Mouse (Mus musculus) hindbrain, embryonic 15.5 days (tissue): Measurements from ENCODE around the gene Gm7030. TPM values are rescaled to one million over a fixed set of nuclear protein-coding genes. Genes with fewer than 3 reads are reported as not detected.
"Not testable (repeated sequence)": the region's sequence is repeated elsewhere in the genome, so short reads cannot be mapped to it uniquely, and the experiment has no call there.

Experiments used
- ATAC-seq: fragments of 200-750 bp; cut with Nextera tagmentation; 2 replicates; pipeline ENCODE4 v1.8.0; 2017; ENCODE audit warnings: low read depth, moderate number of reproducible peaks, moderate TSS enrichment; ENCODE audit not compliant: low FRiP score
- H3K27ac ChIP-seq: fragments of 300-500 bp; sonication (generic); replicated peaks from 2 replicates; pipeline ENCODE4 v1.5.1; 2015; ENCODE audit warnings: mild to moderate bottlenecking, inconsistent platforms
- H3K27me3 ChIP-seq: fragments of 300-500 bp; sonication (generic); 2 replicates; pipeline ENCODE4 v1.6.1; 2015; ENCODE audit warnings: control low read depth, inconsistent platforms
- H3K36me3 ChIP-seq: fragments of 300-500 bp; sonication (generic); 2 replicates; pipeline ENCODE4 v1.6.1; 2015; ENCODE audit warnings: control low read depth, inconsistent platforms
- H3K4me1 ChIP-seq: fragments of 300-500 bp; sonication (generic); replicated peaks from 2 replicates; pipeline ENCODE4 v1.6.1; 2015; ENCODE audit warnings: control low read depth, inconsistent platforms
- H3K4me2 ChIP-seq: fragments of 300-500 bp; sonication (generic); 2 replicates; pipeline ENCODE4 v1.6.1; 2015; ENCODE audit warnings: moderate library complexity, mild to moderate bottlenecking, inconsistent platforms
- H3K4me3 ChIP-seq: fragments of 300-500 bp; sonication (generic); 2 replicates; pipeline ENCODE4 v1.5.1; 2015; ENCODE audit warnings: mild to moderate bottlenecking, inconsistent platforms
- H3K9ac ChIP-seq: fragments of 300-500 bp; sonication (generic); 2 replicates; pipeline ENCODE4 v1.6.1; 2015; ENCODE audit warnings: inconsistent platforms
- H3K9me3 ChIP-seq: fragments of 300-500 bp; sonication (generic); 2 replicates; pipeline ENCODE4 v1.6.1; 2016; ENCODE audit warnings: control low read depth, inconsistent platforms
- WGBS: fragments of 180-500 bp; shearing (Covaris S2); methylation state at CpG from one replicate; pipeline ENCODE4 v1.1.7; 2015; 5-methylcytosine and 5-hydroxymethylcytosine counted together
- polyA plus RNA-seq: library from polyadenylated mRNA; unstranded; fragments of >200 nt; fragmentation: Nextera tagmentation; extraction: Ambion mirVana; gene quantifications from 2 replicates; pipeline ENCODE4 v1.2.1, GENCODE M21; 2015

Gene Gm7030
- polyA plus RNA-seq, 1 experiment from 2014 or later, result not detected

- not testable (repeated sequence) for ATAC-seq, H3K36me3 ChIP-seq, H3K4me2 ChIP-seq, H3K4me1 ChIP-seq, H3K9me3 ChIP-seq, H3K27ac ChIP-seq, H3K9ac ChIP-seq, H3K4me3 ChIP-seq
- WGBS, result 79% methylated on average over 3 of the region's 3 CpGs
- peaks cover 25% of the 10 kb centered on the region for H3K27me3 ChIP-seq
These were observed 5.1 kb downstream of the Gm7030 start for GRCm38 (mm10) chr17:36124111-36124510.

DNA sequence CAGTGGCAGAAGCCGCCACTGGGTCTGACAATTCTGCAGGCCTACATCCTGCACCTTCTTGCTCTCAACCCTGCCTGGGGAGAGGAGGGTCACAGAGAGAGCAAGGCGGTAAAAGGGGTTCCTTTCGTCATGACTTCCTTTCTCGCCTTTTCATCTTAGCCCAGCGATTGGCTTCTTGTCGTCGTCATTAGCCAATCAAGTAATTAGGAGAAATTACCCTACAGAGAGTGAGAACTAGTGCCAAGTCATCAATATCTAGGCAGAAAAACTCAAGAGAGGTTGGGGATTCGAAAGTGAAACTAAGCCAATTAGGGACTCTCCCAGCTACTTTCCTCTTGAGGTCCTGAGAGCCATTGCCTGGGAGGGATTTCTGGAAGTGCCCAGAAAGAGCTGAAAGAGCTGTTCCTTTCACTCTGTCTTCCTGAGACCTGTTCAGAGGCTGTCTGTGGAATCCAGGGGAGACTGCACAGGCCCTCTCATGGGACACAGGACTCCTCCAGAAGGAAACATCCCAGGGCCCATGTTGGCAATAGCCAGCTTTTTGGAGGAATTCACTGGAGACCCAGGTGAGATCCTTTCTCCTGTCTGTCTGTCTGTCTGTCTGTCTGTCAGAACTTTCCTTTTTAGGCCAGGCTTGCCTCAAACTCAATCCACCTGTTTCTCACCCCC is 7.7 kb downstream of the Gm7030 start, which contains the start of gene Gm19684:
Gene Gm19684, plus strand, starts transcription at position 327 of the 669 bp plus-strand sequence.
- WGBS, result 11% methylated on average over 8 of the region's 8 CpGs
- H3K9me3 ChIP-seq, result not testable (repeated sequence)

GRCm38 (mm10) chr17:36120839-36121238 is 8.4 kb downstream of the Gm7030 start:
- not testable (repeated sequence) for H3K27ac ChIP-seq, ATAC-seq, H3K9ac ChIP-seq, H3K4me1 ChIP-seq, H3K36me3 ChIP-seq, H3K9me3 ChIP-seq
- Histone ChIP-seq H3K4me3 (0 out of 2 replicates have a peak overlapping the region, but pooled peaks have one; percentile 14), H3K27me3 (peaks cover 28% of the 10 kb centered on the region), H3K4me2 (peak overlapping the region; percentile 41)
- 28% methylated on average over 18 of the region's 18 CpGs for WGBS

More for the DNA sequence above, 7.7 kb downstream of the Gm7030 start, which contains the start of gene Gm19684:
- H3K27ac ChIP-seq, H3K4me1 ChIP-seq, H3K9ac ChIP-seq, H3K36me3 ChIP-seq: not testable (repeated sequence)
- Histone ChIP-seq H3K4me3 (peak within 1 kb of the TSS; percentile 14; the same call in 1 of the 2 replicates), H3K27me3 (peaks cover 28% of the 10 kb centered on the region), H3K4me2 (peak within 1 kb of the TSS; percentile 41)
- ATAC-seq, result peak; percentile 38; the same call in 1 of the 2 replicates

DNA sequence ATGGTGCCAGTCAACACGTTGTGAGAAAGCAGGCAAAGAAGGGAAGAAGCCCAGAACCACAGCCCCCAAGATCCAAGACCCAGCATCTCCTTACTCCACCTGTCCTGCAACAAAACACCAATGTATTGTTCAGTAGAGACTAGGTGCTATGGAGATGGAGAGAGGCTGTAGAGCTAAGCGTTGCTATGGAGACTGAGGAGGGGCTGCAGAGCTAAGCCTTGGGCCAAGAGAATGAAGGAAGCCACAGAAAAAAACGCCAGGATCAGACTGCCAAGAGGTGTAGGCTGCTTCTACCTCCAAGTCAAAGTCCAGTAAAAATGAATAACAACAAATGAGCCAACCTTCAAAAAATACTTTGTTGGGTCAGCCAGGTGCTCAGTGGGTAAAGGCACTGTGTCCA is 12.7 kb downstream of the Gm7030 start:
- H3K9me3 ChIP-seq, H3K4me2 ChIP-seq, H3K4me3 ChIP-seq, H3K4me1 ChIP-seq, H3K36me3 ChIP-seq, ATAC-seq, H3K27ac ChIP-seq, H3K9ac ChIP-seq: not testable (repeated sequence)
- peaks cover 21% of the 10 kb centered on the region for H3K27me3 ChIP-seq
- WGBS, result 24% methylated on average over 3 of the region's 3 CpGs

- H3K36me3 ChIP-seq, H3K9me3 ChIP-seq, H3K9ac ChIP-seq, H3K27ac ChIP-seq, H3K4me2 ChIP-seq, H3K4me3 ChIP-seq, ATAC-seq: not testable (repeated sequence)
- peaks cover 12% of the 10 kb centered on the region for H3K4me1 ChIP-seq
- 20% methylated on average over 6 of the region's 6 CpGs for WGBS
- H3K27me3 ChIP-seq, result peaks cover 18% of the 10 kb centered on the region
These were observed 15.1 kb downstream of the Gm7030 start for GRCm38 (mm10) chr17:36113979-36114593.

GRCm38 (mm10) chr17:36111510-36111868 is 17.7 kb downstream of the Gm7030 start:
- Histone ChIP-seq H3K9ac (peak overlapping the region; percentile 19; the same call in 1 of the 2 replicates), H3K27me3 (peaks cover 15% of the 10 kb centered on the region), H3K4me2 (peak overlapping the region; percentile 95), H3K4me3 (peak overlapping the region; percentile 46), H3K4me1 (peaks cover 12% of the 10 kb centered on the region)
- peak; percentile 27; the same call in 1 of the 2 replicates for ATAC-seq
- WGBS, result under 1% methylated on average over 10 of the region's 10 CpGs
- not testable (repeated sequence) for H3K9me3 ChIP-seq, H3K36me3 ChIP-seq, H3K27ac ChIP-seq

DNA sequence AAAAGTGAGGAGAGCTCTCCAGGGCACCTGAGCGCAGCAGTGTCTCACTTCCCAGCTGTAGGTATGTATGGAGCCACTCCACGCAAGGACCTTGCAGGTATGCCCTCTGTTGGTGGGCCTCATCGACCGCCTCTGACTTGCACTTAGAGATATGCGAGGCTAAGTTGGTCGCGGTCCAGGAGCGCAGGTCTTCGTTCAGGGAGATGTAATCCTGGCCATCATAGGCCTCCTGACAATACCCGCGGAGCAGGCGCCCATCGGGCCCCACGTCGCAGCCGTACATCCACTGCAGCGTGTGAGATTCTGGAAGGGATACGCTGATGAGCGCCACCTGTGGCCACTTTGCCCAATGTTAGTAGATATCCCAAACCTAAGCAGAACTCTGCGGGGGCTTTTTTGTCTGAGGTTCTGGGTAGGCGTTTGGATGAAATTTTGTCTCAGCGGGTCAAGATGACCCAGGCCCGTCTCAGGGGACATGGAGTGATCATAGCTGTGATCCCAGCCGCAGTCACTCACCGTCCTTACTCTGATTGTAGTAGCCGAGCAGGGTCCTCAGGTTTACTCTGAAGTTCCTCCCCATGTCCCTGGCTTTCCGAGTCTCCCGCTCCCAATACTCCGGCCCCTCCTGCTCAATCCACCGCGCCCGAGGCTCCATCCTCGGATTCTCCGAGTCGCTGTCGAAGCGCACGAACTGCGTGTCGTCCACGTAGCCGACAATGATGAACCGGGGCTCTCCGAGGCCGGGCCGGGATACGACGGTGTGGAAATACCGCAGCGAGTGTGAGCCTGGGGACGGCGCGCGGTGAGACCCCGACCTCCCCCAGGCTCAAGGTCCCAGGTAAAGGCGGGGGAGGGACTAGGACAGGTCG is 18.4 kb downstream of the Gm7030 start:
- H3K36me3 ChIP-seq, H3K27ac ChIP-seq, H3K9me3 ChIP-seq: not testable (repeated sequence)
- H3K4me2 ChIP-seq, result peak overlapping the region; percentile 95
- H3K27me3 ChIP-seq, result peaks cover 15% of the 10 kb centered on the region
- peak; percentile 76 for ATAC-seq
- peak overlapping the region; percentile 19; the same call in 1 of the 2 replicates for H3K9ac ChIP-seq
- WGBS, result 2% methylated on average over 57 of the region's 57 CpGs
- H3K4me3 ChIP-seq, result peak overlapping the region; percentile 46
- peaks cover 12% of the 10 kb centered on the region for H3K4me1 ChIP-seq

DNA sequence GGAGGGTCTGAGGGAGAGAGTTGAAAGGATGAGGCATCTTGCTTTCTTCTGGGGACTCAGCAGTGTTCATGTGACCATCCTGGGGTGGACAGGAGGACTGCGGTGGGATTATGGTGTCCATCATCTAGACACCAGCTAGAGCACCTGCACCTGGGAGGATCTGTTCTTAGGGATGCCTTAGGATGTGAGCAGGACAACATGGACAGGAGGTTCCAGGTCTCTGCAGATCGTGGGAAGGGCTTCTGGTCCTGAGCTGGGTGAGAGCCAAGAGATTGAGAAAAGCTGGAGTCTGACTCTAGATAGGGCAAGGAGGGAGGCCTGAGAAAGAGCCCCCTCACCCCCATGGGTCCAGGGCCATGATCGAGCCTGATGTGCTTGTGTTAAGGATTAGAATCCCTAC is 19.1 kb downstream of the Gm7030 start:
- ATAC-seq, result peak; percentile 17; the same call in 1 of the 2 replicates
- Histone ChIP-seq H3K27me3 (peaks cover 15% of the 10 kb centered on the region), H3K4me1 (peaks cover 12% of the 10 kb centered on the region), H3K4me2 (peak overlapping the region; percentile 95), H3K4me3 (peak overlapping the region; percentile 46; the same call in 1 of the 2 replicates)
- WGBS, result 62% methylated on average over 3 of the region's 3 CpGs
- not testable (repeated sequence) for H3K27ac ChIP-seq, H3K9me3 ChIP-seq, H3K36me3 ChIP-seq, H3K9ac ChIP-seq

DNA sequence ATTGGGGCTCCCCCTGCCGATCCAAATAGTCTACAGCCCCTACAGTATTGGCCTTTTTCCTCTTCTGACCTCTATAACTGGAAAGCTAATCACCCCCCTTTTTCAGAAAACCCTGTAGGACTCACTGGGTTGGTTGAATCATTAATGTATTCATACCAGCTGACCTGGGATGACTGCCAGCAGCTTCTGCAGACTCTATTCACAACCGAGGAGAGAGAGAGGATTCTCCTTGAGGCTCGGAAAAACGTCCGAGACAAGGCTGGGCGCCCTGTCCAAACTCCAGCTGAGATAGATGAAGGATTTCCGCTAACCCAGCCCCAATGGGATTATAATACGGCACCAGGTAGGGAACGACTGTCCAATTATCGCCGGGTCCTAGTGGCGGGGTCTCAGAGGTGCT is 27.1 kb downstream of the Gm7030 start:
- H3K9ac ChIP-seq, H3K9me3 ChIP-seq, H3K4me3 ChIP-seq, H3K36me3 ChIP-seq, H3K27me3 ChIP-seq, H3K27ac ChIP-seq, H3K4me1 ChIP-seq, H3K4me2 ChIP-seq, ATAC-seq: not testable (repeated sequence)
- WGBS, result 73% methylated on average over 12 of the region's 12 CpGs

GRCm38 (mm10) chr17:36099603-36100002 is 29.6 kb downstream of the Gm7030 start:
- H3K27me3 ChIP-seq, H3K4me3 ChIP-seq, H3K4me1 ChIP-seq, H3K4me2 ChIP-seq, H3K36me3 ChIP-seq, H3K9ac ChIP-seq, H3K27ac ChIP-seq, H3K9me3 ChIP-seq, ATAC-seq: not testable (repeated sequence)
- 50% methylated on average over 2 of the region's 2 CpGs for WGBS

- no peak overlapping the region for H3K4me3 ChIP-seq
- no peaks in the 10 kb centered on the region for H3K36me3 ChIP-seq
- 23% methylated on average over 3 of the region's 3 CpGs for WGBS
These were observed 35.3 kb downstream of the Gm7030 start for GRCm38 (mm10) chr17:36093936-36094335.

GRCm38 (mm10) chr17:36092520-36092919 is 36.7 kb downstream of the Gm7030 start:
- H3K27me3 ChIP-seq, H3K4me2 ChIP-seq, H3K27ac ChIP-seq, ATAC-seq, H3K36me3 ChIP-seq, H3K9ac ChIP-seq, H3K4me3 ChIP-seq, H3K9me3 ChIP-seq, H3K4me1 ChIP-seq: not testable (repeated sequence)

More at GRCm38 (mm10) chr17:36093936-36094335, 35.3 kb downstream of the Gm7030 start:
- ATAC-seq, result no peak
- Histone ChIP-seq H3K9ac (no peak overlapping the region), H3K4me1 (no peaks in the 10 kb centered on the region), H3K27me3 (no peaks in the 10 kb centered on the region), H3K4me2 (no peak overlapping the region), H3K9me3 (no peaks in the 10 kb centered on the region), H3K27ac (no peak overlapping the region)
